Mouse (Mus musculus) layer of hippocampus, adult 8-10 months (tissue): ENCODE data around the gene Srebf1. TPM values are rescaled to one million over a fixed set of nuclear protein-coding genes. Genes with fewer than 3 reads are reported as not detected.

Experiments
- DNase-seq, 2 experiments: peaks; one replicate each; pipeline ENCODE4 v3.0.0; 2022; ENCODE audit warnings: low spot score in 2 of 2
- total RNA-seq, 4 experiments: library from RNA; stranded (reverse); gene quantifications; 2 replicates each; pipeline ENCODE4 v1.2.4; 2022

Gene Srebf1
- total RNA-seq, 4 experiments from 2014 or later: 84.3 to 119 (median 101) TPM

- no peak for DNase-seq
Observed at GRCm38 (mm10) chr11:60182116-60182670, 40.2 kb downstream of the Srebf1 start.

GRCm38 (mm10) chr11:60178506-60178905 is 43.9 kb downstream of the Srebf1 start:
- no peak for DNase-seq

- DNase-seq: no peak
Observed at GRCm38 (mm10) chr11:60178005-60178404, 44.4 kb downstream of the Srebf1 start.

- DNase-seq: peak; percentile 72 to 74
Observed at GRCm38 (mm10) chr11:60176975-60177657, 45.3 kb downstream of the Srebf1 start.

GRCm38 (mm10) chr11:60176182-60176974 is 46.0 kb downstream of the Srebf1 start:
- DNase-seq: peak; percentile 67 to 74

- DNase-seq: peak; percentile 67 to 69
Observed at GRCm38 (mm10) chr11:60175371-60176181, 46.8 kb downstream of the Srebf1 start.

GRCm38 (mm10) chr11:60173606-60174184 is 48.7 kb downstream of the Srebf1 start:
- no peak for DNase-seq

GRCm38 (mm10) chr11:60172074-60172473 is 50.3 kb downstream of the Srebf1 start:
- DNase-seq: no peak

- DNase-seq: no peak
Observed at GRCm38 (mm10) chr11:60168780-60169179, 53.6 kb downstream of the Srebf1 start.

- DNase-seq: no peak
Observed at GRCm38 (mm10) chr11:60165076-60165475, 57.3 kb downstream of the Srebf1 start.

- no peak for DNase-seq
Observed at GRCm38 (mm10) chr11:60164450-60164849, 57.9 kb downstream of the Srebf1 start.

- DNase-seq: no peak
Observed at GRCm38 (mm10) chr11:60163362-60163761, 59.0 kb downstream of the Srebf1 start.

GRCm38 (mm10) chr11:60162547-60162946 is 59.8 kb downstream of the Srebf1 start:
- no peak for DNase-seq

GRCm38 (mm10) chr11:60161146-60161874 is 61.1 kb downstream of the Srebf1 start:
- no peak for DNase-seq

- DNase-seq: no peak
Observed at GRCm38 (mm10) chr11:60160454-60161114, 61.8 kb downstream of the Srebf1 start.

GRCm38 (mm10) chr11:60159955-60160354 is 62.4 kb downstream of the Srebf1 start:
- no peak for DNase-seq

- DNase-seq: no peak
Observed at GRCm38 (mm10) chr11:60158271-60158670, 64.1 kb downstream of the Srebf1 start.

- DNase-seq: no peak
Observed at GRCm38 (mm10) chr11:60155690-60156089, 66.7 kb downstream of the Srebf1 start.

- no peak for DNase-seq
Observed at GRCm38 (mm10) chr11:60153936-60154335, 68.4 kb downstream of the Srebf1 start.

GRCm38 (mm10) chr11:60152339-60152738 is 70.0 kb downstream of the Srebf1 start:
- DNase-seq: no peak
